In the genomic region with DNA sequence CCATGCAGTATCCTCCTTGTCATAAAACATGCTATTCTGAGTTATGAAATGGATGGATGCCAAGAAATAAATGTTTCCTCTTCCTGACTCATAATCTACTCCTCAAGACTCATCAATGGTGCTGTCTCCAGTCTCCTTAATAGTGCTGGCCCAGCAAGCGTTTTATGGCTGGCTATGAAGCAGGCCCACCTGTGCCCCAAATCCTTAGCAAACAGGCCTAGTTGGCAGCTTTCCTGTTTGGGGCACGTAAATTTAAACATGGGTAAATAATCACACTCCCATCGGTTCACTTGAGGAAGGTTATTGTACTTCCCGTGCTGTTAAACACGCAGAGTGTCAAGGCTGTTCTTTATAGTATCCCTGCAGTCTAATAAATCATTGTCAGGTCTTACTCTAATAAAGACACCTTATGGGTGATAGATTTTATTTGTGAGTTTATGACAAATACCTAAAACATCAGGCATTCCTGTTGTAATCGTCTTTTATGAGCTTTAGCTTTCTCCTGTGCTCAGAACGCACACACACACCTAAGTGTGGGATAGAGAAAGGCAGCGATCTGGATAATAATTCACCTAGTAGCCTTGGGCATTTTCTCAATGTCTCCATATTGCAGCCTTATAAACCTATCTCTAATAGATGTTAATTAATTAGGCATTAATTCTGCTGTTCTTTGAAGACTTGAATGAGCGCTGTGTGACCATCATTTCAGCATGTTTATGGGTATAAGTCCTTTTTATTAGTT, we compare ENCODE assay signal across 19 mouse cellular contexts.
DNase-seq lines count a peak whose midpoint lies in the region; ATAC-seq and TF ChIP-seq lines count a peak whose summit lies in the region.
"Had no signal": no experiment of that assay in that cellular context is flagged by ENCODE, and none has a peak within 500 bp of the region (broad histone marks: within the 10 kb centered on the region; RNA-seq: fewer than 3 reads in every experiment).

No protein-coding gene starts in this region.

- no peak overlapping the region for H3K27ac ChIP-seq in kidney, postnatal 0 days
- no peak overlapping the region for H3K27ac ChIP-seq in stomach, embryonic 16.5 days (ENCODE audit: low read length)
- H3K27ac ChIP-seq in stomach, postnatal 0 days (replicated peaks): no peak overlapping the region
- H3K27ac ChIP-seq in intestine, embryonic 16.5 days (ENCODE audit: low read length): no peak overlapping the region
- no peak overlapping the region for H3K27ac ChIP-seq in neural tube, embryonic 15.5 days (replicated peaks)
- H3K27ac ChIP-seq: embryonic facial prominence, embryonic 15.5 days; heart, embryonic 13.5 days; midbrain, embryonic 10.5 days had no signal

- no peak overlapping the region for H3K9ac ChIP-seq in kidney, postnatal 0 days (ENCODE audit: low read depth, low read length)
- no peak overlapping the region for H3K9ac ChIP-seq in stomach, embryonic 16.5 days (ENCODE audit: low read length)
- H3K9ac ChIP-seq in stomach, postnatal 0 days (ENCODE audit: low read length): no peak overlapping the region
- no peak overlapping the region for H3K9ac ChIP-seq in intestine, embryonic 16.5 days (ENCODE audit: low read depth, low read length)
- H3K9ac ChIP-seq in neural tube, embryonic 15.5 days (replicated peaks): no peak overlapping the region
- H3K9ac ChIP-seq: embryonic facial prominence, embryonic 15.5 days; heart, embryonic 13.5 days; liver, postnatal 0 days had no signal

- WGBS in kidney, postnatal 0 days: 29% methylated on average over 9 of the region's 9 CpGs
- 51% methylated on average over 9 of the region's 9 CpGs for WGBS in stomach, embryonic 16.5 days
- 46% methylated on average over 9 of the region's 9 CpGs for WGBS in stomach, postnatal 0 days
- 44% methylated on average over 9 of the region's 9 CpGs for whole genome bisulfite sequencing in intestine, embryonic 16.5 days
- 27% methylated on average over 9 of the region's 9 CpGs for WGBS in neural tube, embryonic 15.5 days

- H3K9me3 ChIP-seq in kidney, postnatal 0 days (replicated peaks; ENCODE audit: low read length): no peaks in the 10 kb centered on the region
- H3K9me3 ChIP-seq in stomach, embryonic 16.5 days (replicated peaks; ENCODE audit: control insufficient read depth, low read length): no peaks in the 10 kb centered on the region
- H3K9me3 ChIP-seq in stomach, postnatal 0 days (ENCODE audit: control insufficient read depth, low read length): no peaks in the 10 kb centered on the region
- no peaks in the 10 kb centered on the region for H3K9me3 ChIP-seq in intestine, embryonic 16.5 days (ENCODE audit: control insufficient read depth, low read length)
- H3K9me3 ChIP-seq in neural tube, embryonic 15.5 days (replicated peaks): no peaks in the 10 kb centered on the region
- H3K9me3 ChIP-seq: embryonic facial prominence, embryonic 15.5 days; heart, embryonic 13.5 days; midbrain, embryonic 10.5 days had no signal

- no peaks in the 10 kb centered on the region for H3K4me1 ChIP-seq in kidney, postnatal 0 days (replicated peaks; ENCODE audit: insufficient read depth, low read length)
- no peaks in the 10 kb centered on the region for H3K4me1 ChIP-seq in stomach, embryonic 16.5 days (ENCODE audit: control insufficient read depth, insufficient read depth, low read length)
- H3K4me1 ChIP-seq in stomach, postnatal 0 days (replicated peaks; ENCODE audit: control insufficient read depth, insufficient read depth): no peaks in the 10 kb centered on the region
- H3K4me1 ChIP-seq in intestine, embryonic 16.5 days (ENCODE audit: control insufficient read depth, insufficient read depth, low read length): no peaks in the 10 kb centered on the region
- peaks cover 4% of the 10 kb centered on the region; the same call in 1 of the 2 replicates for H3K4me1 ChIP-seq in neural tube, embryonic 15.5 days
- H3K4me1 ChIP-seq: embryonic facial prominence, embryonic 15.5 days; heart, embryonic 13.5 days; midbrain, embryonic 10.5 days had no signal

- DNase-seq in kidney, postnatal 0 days (ENCODE audit: low spot score): peak; percentile 21
- no peak for DNase-seq in kidney, adult 9 months
- no peak for DNase-seq in stomach, postnatal 0 days (ENCODE audit: low spot score)
- DNase-seq in frontal cortex, adult 2 months (ENCODE audit: extremely low spot score in 1 of 2, low spot score in 1 of 2): no peak
- no peak for DNase-seq in cerebellum, adult 9-10 months
- DNase-seq: adrenal gland, adult 8-10 months; embryo, embryonic 11 days; liver; liver, postnatal 0 days; lung, postnatal 4 days; thymus, postnatal 4 days had no signal

- no peak for ATAC-seq in kidney, postnatal 0 days (replicated peaks; ENCODE audit: low FRiP score, low read depth)
- peak; percentile 37; the same call in 1 of the 2 replicates for ATAC-seq in stomach, embryonic 16.5 days (ENCODE audit: insufficient read depth, low FRiP score)
- no peak for ATAC-seq in stomach, postnatal 0 days (ENCODE audit: low FRiP score, low TSS enrichment)
- ATAC-seq in intestine, embryonic 16.5 days: peak; percentile 81
- peak; percentile 81 for ATAC-seq in neural tube, embryonic 15.5 days (ENCODE audit: low FRiP score)
- ATAC-seq: forebrain, embryonic 16.5 days; liver, postnatal 0 days; Patski had no signal

- no peaks in the 10 kb centered on the region for H3K36me3 ChIP-seq in kidney, postnatal 0 days (ENCODE audit: insufficient read depth, low read length)
- H3K36me3 ChIP-seq in stomach, embryonic 16.5 days (ENCODE audit: control insufficient read depth, insufficient read depth, low read length): no peaks in the 10 kb centered on the region
- H3K36me3 ChIP-seq in stomach, postnatal 0 days (ENCODE audit: control insufficient read depth, insufficient read depth, low read length): no peaks in the 10 kb centered on the region
- H3K36me3 ChIP-seq in intestine, embryonic 16.5 days (ENCODE audit: control insufficient read depth, insufficient read depth, low read length): no peaks in the 10 kb centered on the region
- H3K36me3 ChIP-seq in neural tube, embryonic 15.5 days: no peaks in the 10 kb centered on the region
- H3K36me3 ChIP-seq: embryonic facial prominence, embryonic 15.5 days; heart, embryonic 13.5 days; midbrain, embryonic 10.5 days had no signal

- TF ChIP-seq CTCF in kidney, postnatal 0 days (IDR thresholded peaks at IDR 0.05; ENCODE audit: low read depth): no peak
- TF ChIP-seq CTCF in stomach, postnatal 0 days (IDR thresholded peaks at IDR 0.05; ENCODE audit: low read depth): no peak

- TF ChIP-seq EP300 in stomach, postnatal 0 days (optimal IDR thresholded peaks at IDR 0.05): no peak

- no peak overlapping the region for H3K4me3 ChIP-seq in kidney, postnatal 0 days (replicated peaks; ENCODE audit: low read depth, low read length)
- no peak overlapping the region for H3K4me3 ChIP-seq in stomach, embryonic 16.5 days (replicated peaks; ENCODE audit: low read length)
- H3K4me3 ChIP-seq in stomach, postnatal 0 days (ENCODE audit: low read depth, low read length): no peak overlapping the region
- H3K4me3 ChIP-seq in intestine, embryonic 16.5 days (ENCODE audit: low read length): no peak overlapping the region
- no peak overlapping the region for H3K4me3 ChIP-seq in neural tube, embryonic 15.5 days (replicated peaks)
- H3K4me3 ChIP-seq: embryonic facial prominence, embryonic 15.5 days; heart, embryonic 13.5 days; midbrain, embryonic 10.5 days had no signal

- no peak overlapping the region for H3K4me2 ChIP-seq in kidney, postnatal 0 days (ENCODE audit: low read length)
- H3K4me2 ChIP-seq in stomach, embryonic 16.5 days (ENCODE audit: low read depth, low read length): no peak overlapping the region
- H3K4me2 ChIP-seq in stomach, postnatal 0 days (replicated peaks; ENCODE audit: low read depth): no peak overlapping the region
- H3K4me2 ChIP-seq in intestine, embryonic 16.5 days (ENCODE audit: low read depth, low read length): no peak overlapping the region
- H3K4me2 ChIP-seq in neural tube, embryonic 15.5 days: no peak overlapping the region
- H3K4me2 ChIP-seq: embryonic facial prominence, embryonic 15.5 days; heart, embryonic 13.5 days had no signal

- H3K27me3 ChIP-seq in kidney, postnatal 0 days (ENCODE audit: insufficient read depth, low read length): no peaks in the 10 kb centered on the region
- no peaks in the 10 kb centered on the region for H3K27me3 ChIP-seq in stomach, embryonic 16.5 days (ENCODE audit: control insufficient read depth, insufficient read depth, low read length)
- no peaks in the 10 kb centered on the region for H3K27me3 ChIP-seq in stomach, postnatal 0 days (ENCODE audit: control insufficient read depth, insufficient read depth, low read length)
- H3K27me3 ChIP-seq in intestine, embryonic 16.5 days (replicated peaks; ENCODE audit: control insufficient read depth, insufficient read depth, low read length): no peaks in the 10 kb centered on the region
- no peaks in the 10 kb centered on the region for H3K27me3 ChIP-seq in neural tube, embryonic 15.5 days (replicated peaks)
- H3K27me3 ChIP-seq: embryonic facial prominence, embryonic 15.5 days; heart, embryonic 13.5 days; Patski had no signal

Comparison
In these comparisons a context has a peak if more than half of its experiments do, and no peak if none do; other contexts are left out.
1. ATAC-seq: peak in stomach, embryonic 16.5 days (single experiment), intestine, embryonic 16.5 days (single experiment) and neural tube, embryonic 15.5 days (single experiment); none in kidney, postnatal 0 days (single experiment) and stomach, postnatal 0 days (single experiment).